Mouse (Mus musculus): Measurements from ENCODE around the gene Tas1r3. TPM values are rescaled to one million over a fixed set of nuclear protein-coding genes. Genes with fewer than 3 reads are reported as not detected.
A peak's percentile ranks its signal among the peaks of the same experiment; 100 is the strongest.

Gene Tas1r3
- polyA plus RNA-seq, 1 experiment from 2014 or later = 0.19 TPM

- WGBS = 2% methylated on average over 45 of the region's 52 CpGs
These were observed 28.4 kb upstream of the Tas1r3 start, which contains the start of the genes Pusl1 and Acap3 for GRCm38 (mm10) chr4:155891551-155892001. Pusl1 (minus strand) TSS chr4:155891781. Acap3 (plus strand) TSS chr4:155891822.

DNA sequence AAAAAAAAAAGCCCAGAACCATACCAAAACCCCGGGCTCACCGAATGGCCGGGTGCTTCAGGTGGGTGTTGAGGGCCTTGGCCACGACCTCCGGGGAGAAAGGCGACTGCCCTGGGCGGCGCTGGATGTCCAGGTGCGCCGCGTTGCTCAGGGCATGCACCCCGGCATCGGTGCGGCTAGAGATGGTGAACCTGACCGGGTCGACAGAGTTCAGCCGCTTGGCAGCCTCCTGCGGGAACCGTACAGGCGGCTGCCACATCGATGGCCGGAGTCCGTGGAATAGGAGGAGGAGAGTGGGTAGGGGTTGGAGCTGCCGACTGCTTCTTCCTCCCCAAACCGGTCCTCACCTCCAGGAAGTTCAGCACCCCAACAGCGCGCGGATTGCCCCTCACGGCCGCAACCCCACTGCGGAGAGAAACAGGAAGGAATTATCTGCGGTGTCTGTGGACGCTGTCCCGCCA, 27.9 kb upstream of the Tas1r3 start:
- peaks cover 22% of the 10 kb centered on the region for H3K36me3 ChIP-seq (ENCODE audit: insufficient read depth, low read length)
- no peak for ATAC-seq
- H3K27ac ChIP-seq (ENCODE audit: low read length) = peak overlapping the region; percentile 99; the same call in 1 of the 2 replicates

More at GRCm38 (mm10) chr4:155891551-155892001, 28.4 kb upstream of the Tas1r3 start, which contains the start of the genes Pusl1 and Acap3:
- DNase-seq (ENCODE audit: low spot score) (peak; percentile 97), ATAC-seq (peak; percentile 90)
- Histone ChIP-seq H3K36me3 (ENCODE audit: insufficient read depth, low read length) (peaks cover 18% of the 10 kb centered on the region), H3K4me2 (replicated peaks; ENCODE audit: low read depth, low read length) (peak within 1 kb of the TSS; percentile 97), H3K4me3 (ENCODE audit: low read depth, low read length) (peak within 1 kb of the TSS; percentile 90), H3K27me3 (replicated peaks; ENCODE audit: insufficient read depth, low read length) (no peaks in the 10 kb centered on the region), H3K9ac (replicated peaks; ENCODE audit: low read depth) (peak within 1 kb of the TSS; percentile 91), H3K9me3 (ENCODE audit: low read length) (no peaks in the 10 kb centered on the region), H3K4me1 (ENCODE audit: insufficient read depth, low read depth, low read length) (peaks cover 29% of the 10 kb centered on the region), H3K27ac (ENCODE audit: low read length) (peak within 1 kb of the TSS; percentile 99)
- TF ChIP-seq EP300 (IDR thresholded peaks at IDR 0.05) (no peak), CTCF (IDR thresholded peaks at IDR 0.05) (no peak)

GRCm38 (mm10) chr4:155889316-155889715, 26.2 kb upstream of the Tas1r3 start:
- Histone ChIP-seq H3K27ac (ENCODE audit: low read length) (no peak overlapping the region), H3K36me3 (ENCODE audit: insufficient read depth, low read length) (peaks cover 31% of the 10 kb centered on the region), H3K27me3 (replicated peaks; ENCODE audit: insufficient read depth, low read length) (no peaks in the 10 kb centered on the region), H3K4me2 (replicated peaks; ENCODE audit: low read depth, low read length) (no peak overlapping the region), H3K4me1 (ENCODE audit: insufficient read depth, low read depth, low read length) (peaks cover 12% of the 10 kb centered on the region), H3K9me3 (ENCODE audit: low read length) (no peaks in the 10 kb centered on the region), H3K4me3 (ENCODE audit: low read depth, low read length) (no peak overlapping the region), H3K9ac (replicated peaks; ENCODE audit: low read depth) (no peak overlapping the region)
- TF ChIP-seq CTCF (IDR thresholded peaks at IDR 0.05) (no peak), EP300 (IDR thresholded peaks at IDR 0.05) (no peak)
- WGBS = 81% methylated on average over 5 of the region's 5 CpGs
- no peak for DNase-seq (ENCODE audit: low spot score)
- ATAC-seq = no peak

More for the DNA sequence above, 27.9 kb upstream of the Tas1r3 start:
- TF ChIP-seq CTCF (IDR thresholded peaks at IDR 0.05) = no peak
- no peak for TF ChIP-seq EP300 (IDR thresholded peaks at IDR 0.05)
- H3K4me1 ChIP-seq (ENCODE audit: insufficient read depth, low read depth, low read length) = peaks cover 29% of the 10 kb centered on the region
- H3K9ac ChIP-seq (replicated peaks; ENCODE audit: low read depth) = peak overlapping the region; percentile 91
- peak overlapping the region; percentile 97 for H3K4me2 ChIP-seq (replicated peaks; ENCODE audit: low read depth, low read length)
- no peaks in the 10 kb centered on the region for H3K27me3 ChIP-seq (replicated peaks; ENCODE audit: insufficient read depth, low read length)
- peak overlapping the region; percentile 90 for H3K4me3 ChIP-seq (ENCODE audit: low read depth, low read length)
- no peaks in the 10 kb centered on the region for H3K9me3 ChIP-seq (ENCODE audit: low read length)
- WGBS = under 1% methylated on average over 32 of the region's 34 CpGs
- DNase-seq (ENCODE audit: low spot score) = peak; percentile 20

GRCm38 (mm10) chr4:155888181-155888580, 25.0 kb upstream of the Tas1r3 start:
- Histone ChIP-seq H3K36me3 (ENCODE audit: insufficient read depth, low read length) (peaks cover 31% of the 10 kb centered on the region), H3K4me2 (replicated peaks; ENCODE audit: low read depth, low read length) (no peak overlapping the region), H3K9me3 (ENCODE audit: low read length) (no peaks in the 10 kb centered on the region), H3K27me3 (replicated peaks; ENCODE audit: insufficient read depth, low read length) (no peaks in the 10 kb centered on the region), H3K4me1 (ENCODE audit: insufficient read depth, low read depth, low read length) (peaks cover under 1% of the 10 kb centered on the region; the same call in 1 of the 2 replicates), H3K27ac (ENCODE audit: low read length) (no peak overlapping the region), H3K4me3 (ENCODE audit: low read depth, low read length) (no peak overlapping the region), H3K9ac (replicated peaks; ENCODE audit: low read depth) (no peak overlapping the region)
- DNase-seq (ENCODE audit: low spot score) (no peak), ATAC-seq (no peak)
- no peak for TF ChIP-seq CTCF (IDR thresholded peaks at IDR 0.05)
- no peak for TF ChIP-seq EP300 (IDR thresholded peaks at IDR 0.05)
- 93% methylated on average over 9 of the region's 9 CpGs for WGBS

GRCm38 (mm10) chr4:155887674-155888073, 24.5 kb upstream of the Tas1r3 start:
- WGBS = 89% methylated on average over 10 of the region's 10 CpGs
- no peaks in the 10 kb centered on the region for H3K27me3 ChIP-seq (replicated peaks; ENCODE audit: insufficient read depth, low read length)
- no peak overlapping the region for H3K4me2 ChIP-seq (replicated peaks; ENCODE audit: low read depth, low read length)
- H3K4me1 ChIP-seq (ENCODE audit: insufficient read depth, low read depth, low read length) = no peaks in the 10 kb centered on the region; the same call in 1 of the 2 replicates
- no peak for ATAC-seq
- H3K27ac ChIP-seq (ENCODE audit: low read length) = no peak overlapping the region
- H3K36me3 ChIP-seq (ENCODE audit: insufficient read depth, low read length) = peaks cover 31% of the 10 kb centered on the region
- H3K9ac ChIP-seq (replicated peaks; ENCODE audit: low read depth) = no peak overlapping the region
- DNase-seq (ENCODE audit: low spot score) = no peak
- TF ChIP-seq EP300 (IDR thresholded peaks at IDR 0.05) (no peak), CTCF (IDR thresholded peaks at IDR 0.05) (no peak)
- no peak overlapping the region for H3K4me3 ChIP-seq (ENCODE audit: low read depth, low read length)
- no peaks in the 10 kb centered on the region for H3K9me3 ChIP-seq (ENCODE audit: low read length)

DNA sequence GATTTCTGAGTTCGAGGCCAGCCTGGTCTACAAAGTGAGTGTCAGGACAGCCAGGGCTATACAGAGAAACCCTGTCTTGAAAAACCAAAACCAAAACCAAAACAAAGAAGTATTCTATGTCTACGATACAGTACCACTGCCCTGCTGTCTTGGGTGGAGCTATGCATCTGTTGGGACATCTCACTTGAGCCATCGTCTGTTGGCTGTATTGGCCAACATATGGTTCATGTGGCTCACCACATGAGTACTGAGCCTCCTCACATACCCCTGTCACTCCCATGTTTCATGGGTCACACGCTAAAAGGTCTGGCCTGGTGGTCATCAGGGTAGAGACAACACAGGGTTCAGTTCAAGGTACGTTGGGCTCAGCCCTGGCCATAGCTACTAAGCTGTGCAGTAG, 23.2 kb upstream of the Tas1r3 start:
- WGBS = 90% methylated on average over 5 of the region's 5 CpGs

More for the DNA sequence above, 23.2 kb upstream of the Tas1r3 start:
- H3K4me1 ChIP-seq (ENCODE audit: insufficient read depth, low read depth, low read length) = no peaks in the 10 kb centered on the region; the same call in 1 of the 2 replicates
- no peaks in the 10 kb centered on the region for H3K27me3 ChIP-seq (replicated peaks; ENCODE audit: insufficient read depth, low read length)
- no peak for ATAC-seq
- no peak for DNase-seq (ENCODE audit: low spot score)
- TF ChIP-seq CTCF (IDR thresholded peaks at IDR 0.05) (no peak), EP300 (IDR thresholded peaks at IDR 0.05) (no peak)
- no peaks in the 10 kb centered on the region for H3K9me3 ChIP-seq (ENCODE audit: low read length)
- H3K36me3 ChIP-seq (ENCODE audit: insufficient read depth, low read length) = peaks cover 31% of the 10 kb centered on the region
- no peak overlapping the region for H3K4me3 ChIP-seq (ENCODE audit: low read depth, low read length)
- no peak overlapping the region for H3K9ac ChIP-seq (replicated peaks; ENCODE audit: low read depth)
- H3K4me2 ChIP-seq (replicated peaks; ENCODE audit: low read depth, low read length) = no peak overlapping the region
- no peak overlapping the region for H3K27ac ChIP-seq (ENCODE audit: low read length)

Data from lung, postnatal 0 days (tissue).